Mouse (Mus musculus) cortical plate, adult 2 months (tissue): Measurements from ENCODE around the gene Aff2.

Experiments used
- CTCF ChIP-seq: fragments of 200-500 bp; IDR thresholded peaks from 2 replicates; pipeline ENCODE4 v1.5.1; 2011; ENCODE audit warnings: mild to moderate bottlenecking, control low read depth, low read length; ENCODE audit not compliant: insufficient read depth; ENCODE audit errors: extremely low read depth
- POLR2A ChIP-seq: fragments of 200-500 bp; IDR thresholded peaks from 2 replicates; pipeline ENCODE4 v1.6.1; 2011; ENCODE audit warnings: mild to moderate bottlenecking, low read length, control low read depth; ENCODE audit not compliant: insufficient read depth; ENCODE audit errors: extremely low read depth

DNA sequence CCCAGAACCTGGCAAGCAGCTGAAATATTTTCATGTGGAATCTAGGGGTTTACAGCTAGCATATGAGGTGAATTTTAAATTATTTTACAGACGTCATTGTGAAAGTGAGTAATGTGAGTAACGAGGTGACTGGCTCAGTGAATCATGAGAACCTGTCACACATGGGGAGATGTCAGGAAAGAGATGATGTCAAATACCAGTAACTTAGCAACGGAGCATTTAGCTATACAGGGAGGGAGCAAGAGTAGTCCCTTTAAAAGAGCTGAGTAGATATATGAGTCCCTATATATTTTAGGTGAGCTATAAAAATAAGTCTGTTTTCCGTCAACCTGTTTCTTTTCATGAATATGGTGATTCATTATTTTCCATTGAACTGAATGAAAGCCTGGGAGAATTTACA is 338.7 kb downstream of the Aff2 start:
- TF ChIP-seq POLR2A, result no peak
- TF ChIP-seq CTCF, result no peak
